Mouse (Mus musculus) brain, embryonic 14.5 days (tissue): ENCODE data around the gene Olfr1288. TPM values are rescaled to one million over a fixed set of nuclear protein-coding genes. Genes with fewer than 3 reads are reported as not detected.

Experiments
- DNase-seq: peaks from one replicate; pipeline ENCODE4 v3.0.0-alpha.2; 2011; ENCODE audit warnings: low read depth
- CTCF ChIP-seq: fragments of 200-500 bp; IDR thresholded peaks from 2 replicates; pipeline ENCODE4 v1.5.1; 2012; ENCODE audit warnings: inconsistent platforms, mild to moderate bottlenecking, moderate library complexity, borderline replicate concordance; ENCODE audit not compliant: insufficient read depth, insufficient read length; ENCODE audit errors: extremely low read depth
- POLR2A ChIP-seq: fragments of 200-500 bp; IDR thresholded peaks from 2 replicates; pipeline ENCODE4 v1.6.1; 2012; ENCODE audit warnings: mild to moderate bottlenecking, inconsistent platforms, borderline replicate concordance; ENCODE audit not compliant: poor library complexity, insufficient read depth, insufficient read length, severe bottlenecking; ENCODE audit errors: extremely low read depth
- polyA plus RNA-seq: library from polyadenylated mRNA; depleted of rRNA; stranded (reverse); fragments of >200 nt; gene quantifications from 2 replicates; pipeline ENCODE4 v1.2.3, GENCODE M21; 2012; rRNA removed

Gene Olfr1288
- polyA plus RNA-seq = not detected in 2 replicates

- DNase-seq = no peak
- no peak for TF ChIP-seq POLR2A
- TF ChIP-seq CTCF = no peak
Measured at GRCm38 (mm10) chr2:111473801-111474200, at the start of gene Olfr1288. Gene Olfr1288, plus strand, starts transcription at chr2:111474101.

- no peak for TF ChIP-seq CTCF
- TF ChIP-seq POLR2A = no peak
- no peak for DNase-seq
Measured at GRCm38 (mm10) chr2:111448842-111449241, 25.1 kb upstream of the Olfr1288 start, which contains the start of gene Olfr1287. Gene Olfr1287, plus strand, starts transcription at chr2:111449142.

GRCm38 (mm10) chr2:111480519-111480918, 6.6 kb downstream of the Olfr1288 start, which contains the start of gene Olfr1289:
Gene Olfr1289, plus strand, starts transcription at chr2:111480819.
- no peak for DNase-seq
- no peak for TF ChIP-seq CTCF
- TF ChIP-seq POLR2A = no peak

GRCm38 (mm10) chr2:111493729-111494128, 19.8 kb downstream of the Olfr1288 start, which contains the start of gene Olfr1290:
Gene Olfr1290, minus strand, starts transcription at chr2:111493829.
- TF ChIP-seq POLR2A (no peak), CTCF (no peak)
- DNase-seq = no peak

- no peak for DNase-seq
- no peak for TF ChIP-seq POLR2A
- TF ChIP-seq CTCF = no peak
Measured at GRCm38 (mm10) chr2:111496880-111497279, 23.0 kb downstream of the Olfr1288 start, which contains the start of gene Olfr1291-ps1. Gene Olfr1291-ps1, plus strand, starts transcription at chr2:111497180.

GRCm38 (mm10) chr2:111517451-111517850, 43.5 kb downstream of the Olfr1288 start:
- TF ChIP-seq CTCF (no peak), POLR2A (no peak)
- no peak for DNase-seq

- DNase-seq = no peak
- TF ChIP-seq CTCF (no peak), POLR2A (no peak)
Measured at GRCm38 (mm10) chr2:111524903-111525302, 51.0 kb downstream of the Olfr1288 start, which contains the start of gene Olfr1293-ps. Gene Olfr1293-ps, plus strand, starts transcription at chr2:111525203.

Other genes starting within 250 kb of the Olfr1288 start
- not detected in 2 replicates for gene 4930430A15Rik, start 244.5 kb upstream of the Olfr1288 start, polyA plus RNA-seq
- gene Olfr1275, start 238.8 kb upstream of the Olfr1288 start, polyA plus RNA-seq = not detected in 2 replicates
- not detected in 2 replicates for gene Olfr1276, start 219.6 kb upstream of the Olfr1288 start, polyA plus RNA-seq
- not detected in 2 replicates for gene Olfr1277, start 200.0 kb upstream of the Olfr1288 start, polyA plus RNA-seq
- not detected in 2 replicates for gene Olfr1278, start 184.0 kb upstream of the Olfr1288 start, polyA plus RNA-seq
- not detected in 2 replicates for gene Olfr1279, start 173.5 kb upstream of the Olfr1288 start, polyA plus RNA-seq
- gene Olfr1280, start 160.1 kb upstream of the Olfr1288 start, polyA plus RNA-seq = not detected in 2 replicates
- gene Olfr1281, start 147.6 kb upstream of the Olfr1288 start, polyA plus RNA-seq = not detected in 2 replicates
- gene Olfr1282, start 138.0 kb upstream of the Olfr1288 start, polyA plus RNA-seq = not detected in 2 replicates
- not detected in 2 replicates for gene Olfr1283, start 107.3 kb upstream of the Olfr1288 start, polyA plus RNA-seq
- not detected in 2 replicates for gene Olfr1284, start 98.6 kb upstream of the Olfr1288 start, polyA plus RNA-seq
- not detected in 2 replicates for gene Olfr1286, start 51.0 kb upstream of the Olfr1288 start, polyA plus RNA-seq
- gene Olfr1287, start 25.0 kb upstream of the Olfr1288 start, polyA plus RNA-seq = not detected in 2 replicates
- not detected in 2 replicates for gene Olfr1289, start 6.7 kb downstream of the Olfr1288 start, polyA plus RNA-seq
- gene Olfr1290, start 19.7 kb downstream of the Olfr1288 start, polyA plus RNA-seq = not detected in 2 replicates
- not detected in 2 replicates for gene Olfr1291-ps1, start 23.1 kb downstream of the Olfr1288 start, polyA plus RNA-seq
- gene Olfr1293-ps, start 51.1 kb downstream of the Olfr1288 start, polyA plus RNA-seq = not detected in 2 replicates
- gene Olfr1294, start 66.2 kb downstream of the Olfr1288 start, polyA plus RNA-seq = not detected in 2 replicates
- gene Olfr1295, start 95.6 kb downstream of the Olfr1288 start, polyA plus RNA-seq = not detected in 2 replicates
- not detected in 2 replicates for gene Olfr1297, start 152.4 kb downstream of the Olfr1288 start, polyA plus RNA-seq
- not detected in 2 replicates for gene Olfr1298, start 175.1 kb downstream of the Olfr1288 start, polyA plus RNA-seq
- gene Olfr1299, start 187.3 kb downstream of the Olfr1288 start, polyA plus RNA-seq = not detected in 2 replicates